Mouse (Mus musculus) heart, adult 2 months (tissue): ENCODE measurements around the gene Gm19402.

Experiments used
- EP300 ChIP-seq: fragments of 200-500 bp; IDR thresholded peaks from 2 replicates; pipeline ENCODE4 v1.6.1; 2011; ENCODE audit warnings: low read depth, low read length, control low read depth; ENCODE audit not compliant: insufficient read depth
- POLR2A ChIP-seq: fragments of 200-500 bp; IDR thresholded peaks from 2 replicates; pipeline ENCODE4 v1.6.1; 2011; ENCODE audit warnings: mild to moderate bottlenecking, low read depth, low read length, control low read depth; ENCODE audit not compliant: insufficient read depth

DNA sequence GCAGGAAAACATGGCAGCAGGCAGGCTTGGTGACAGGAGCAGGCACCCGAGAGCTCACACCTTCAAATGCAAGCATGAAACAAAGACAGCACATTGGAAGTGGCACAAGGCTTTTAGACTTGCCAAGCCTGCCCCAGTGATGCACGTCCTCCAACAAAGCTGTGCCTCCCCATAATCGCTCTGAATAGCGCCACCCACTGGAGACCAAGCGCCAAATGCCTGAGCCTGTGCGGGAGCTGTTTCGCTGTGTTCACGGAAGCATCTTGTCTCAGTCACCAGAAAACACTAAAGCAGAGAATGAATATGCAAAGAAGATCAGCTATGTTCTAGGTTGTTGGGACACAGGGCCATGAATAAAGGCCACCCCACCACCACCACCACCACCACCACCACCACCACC is 34.3 kb upstream of the Gm19402 start:
- TF ChIP-seq EP300, result no peak
- no peak for TF ChIP-seq POLR2A
